ENCODE assay signal across 8 mouse cellular contexts in genomic region chr8:121092141-121092540, GRCm38 (mm10). TPM values are rescaled to one million over a fixed set of nuclear protein-coding genes. Genes with fewer than 3 reads are reported as not detected.
A peak's percentile ranks its signal among the peaks of the same experiment; 100 is the strongest.
DNase-seq lines count a peak whose midpoint lies in the region; ATAC-seq and TF ChIP-seq lines count a peak whose summit lies in the region.
"Had no signal": no experiment of that assay in that cellular context is flagged by ENCODE, and none has a peak within 500 bp of the region (broad histone marks: within the 10 kb centered on the region; RNA-seq: fewer than 3 reads in every experiment).

No protein-coding gene starts in this region.

- no peak overlapping the region for H3K9ac ChIP-seq in kidney, embryonic 15.5 days
- H3K9ac ChIP-seq in lung, postnatal 0 days (replicated peaks; ENCODE audit: low read depth), result no peak overlapping the region

- H3K4me2 ChIP-seq in kidney, embryonic 15.5 days, result no peak overlapping the region
- H3K4me2 ChIP-seq in lung, postnatal 0 days (replicated peaks; ENCODE audit: low read depth, low read length), result 0 out of 2 replicates have a peak overlapping the region, but pooled peaks have one; percentile 14

- H3K4me1 ChIP-seq in kidney, embryonic 15.5 days, result peaks cover 22% of the 10 kb centered on the region
- peaks cover 16% of the 10 kb centered on the region for H3K4me1 ChIP-seq in testis, adult 2 months (ENCODE audit: control insufficient read depth, insufficient read depth, low read length)
- peaks cover 4% of the 10 kb centered on the region for H3K4me1 ChIP-seq in lung, postnatal 0 days (ENCODE audit: insufficient read depth, low read depth, low read length)

- peak; percentile 95 for TF ChIP-seq EP300 in lung, postnatal 0 days (IDR thresholded peaks at IDR 0.05)

- DNase-seq in kidney, postnatal 36 days, result no peak
- no peak for DNase-seq in testis, postnatal 10 days (ENCODE audit: low spot score)
- peak; percentile 69 for DNase-seq in lung, postnatal 0 days (ENCODE audit: low spot score)
- no peak for DNase-seq in adrenal gland, adult 2 months
- DNase-seq in c-Kit-positive CD71-positive TER-119-positive erythroid progenitor cells, embryonic 14.5 days (ENCODE audit: low spot score), result no peak

- peaks cover 81% of the 10 kb centered on the region for H3K27me3 ChIP-seq in kidney, embryonic 15.5 days
- peaks cover 3% of the 10 kb centered on the region; the same call in 1 of the 2 replicates for H3K27me3 ChIP-seq in testis, adult 2 months (ENCODE audit: control insufficient read depth, insufficient read depth, low read length)
- peaks cover 8% of the 10 kb centered on the region; the same call in 1 of the 2 replicates for H3K27me3 ChIP-seq in lung, postnatal 0 days (replicated peaks; ENCODE audit: insufficient read depth, low read length)

- no peak overlapping the region for H3K4me3 ChIP-seq in kidney, embryonic 15.5 days (replicated peaks)
- 0 out of 2 replicates have a peak overlapping the region, but pooled peaks have one; percentile 19 for H3K4me3 ChIP-seq in testis, adult 2 months (ENCODE audit: control insufficient read depth, low read depth, low read length)
- no peak overlapping the region for H3K4me3 ChIP-seq in lung, postnatal 0 days (ENCODE audit: low read depth, low read length)

- ATAC-seq in kidney, embryonic 15.5 days (replicated peaks; ENCODE audit: low FRiP score), result 0 out of 2 replicates have a peak, but pooled peaks have one; percentile 10
- ATAC-seq in lung, postnatal 0 days, result peak; percentile 72

- TF ChIP-seq CTCF in testis, adult 2 months (IDR thresholded peaks at IDR 0.05; ENCODE audit: control insufficient read depth, insufficient read depth, insufficient replicate concordance, low read depth, low read length), result no peak
- no peak for TF ChIP-seq CTCF in lung, postnatal 0 days (IDR thresholded peaks at IDR 0.05)

- peaks cover 7% of the 10 kb centered on the region for H3K36me3 ChIP-seq in kidney, embryonic 15.5 days
- no peaks in the 10 kb centered on the region for H3K36me3 ChIP-seq in testis, adult 2 months (ENCODE audit: control insufficient read depth, insufficient read depth, low read length)
- H3K36me3 ChIP-seq in lung, postnatal 0 days (ENCODE audit: insufficient read depth, low read length), result no peaks in the 10 kb centered on the region

- no peak for TF ChIP-seq POLR2A in testis, adult 2 months (IDR thresholded peaks at IDR 0.05; ENCODE audit: control insufficient read depth, low read depth, low read length)

- no peaks in the 10 kb centered on the region for H3K9me3 ChIP-seq in kidney, embryonic 15.5 days (replicated peaks)
- H3K9me3 ChIP-seq in lung, postnatal 0 days (ENCODE audit: low read length), result no peaks in the 10 kb centered on the region

- H3K27ac ChIP-seq in kidney, embryonic 15.5 days, result no peak overlapping the region
- no peak overlapping the region for H3K27ac ChIP-seq in testis, adult 2 months (ENCODE audit: control insufficient read depth, insufficient read depth, low read depth, low read length)
- peak overlapping the region; percentile 57 for H3K27ac ChIP-seq in lung, postnatal 0 days (ENCODE audit: low read length)

- 26% methylated on average over 6 of the region's 6 CpGs for WGBS in kidney, embryonic 15.5 days
- 19% methylated on average over 6 of the region's 6 CpGs for WGBS in lung, postnatal 0 days

RNA-seq across cellular contexts. Expression of gene Foxf1, which starts 8.0 kb away (rescaled TPM):
- polyA plus RNA-seq in kidney, embryonic 15.5 days (2015; fragmentation: Nextera tagmentation; extraction: Ambion mirVana), result 1.6 and 5.2 TPM in 2 replicates
- 0.98 and 1.1 TPM in 2 replicates for polyA plus RNA-seq in testis, adult 2 months (2012; rRNA removed)
- polyA plus RNA-seq in lung, postnatal 0 days (2015; fragmentation: Nextera tagmentation; extraction: Ambion mirVana), result 156 and 194 TPM in 2 replicates
- under 1 TPM; 0.52 to 0.73 TPM for total RNA-seq in adrenal gland, adult 2 months (2021)
- 0.92 and 2.3 TPM in 2 replicates for polyA plus RNA-seq in adrenal gland, adult 2 months (2012; rRNA removed)
- total RNA-seq: megakaryocyte, adult 5-6 weeks had no signal

RNA-seq across cellular contexts. Expression of gene Mthfsd, which starts 16.1 kb away (rescaled TPM):
- 65.5 and 67.1 TPM in 2 replicates for polyA plus RNA-seq in kidney, embryonic 15.5 days (2015; fragmentation: Nextera tagmentation; extraction: Ambion mirVana)
- polyA plus RNA-seq in testis, adult 2 months (2012; rRNA removed), result 70.3 and 73.6 TPM in 2 replicates
- 36.1 and 37.7 TPM in 2 replicates for polyA plus RNA-seq in lung, postnatal 0 days (2015; fragmentation: Nextera tagmentation; extraction: Ambion mirVana)
- 10 to 100 TPM; 31.8 to 35.6 TPM for total RNA-seq in adrenal gland, adult 2 months (2021)
- polyA plus RNA-seq in adrenal gland, adult 2 months (2012; rRNA removed), result 62.7 and 65.6 TPM in 2 replicates

RNA-seq across cellular contexts. Expression of gene Foxc2, which starts 23.8 kb away (rescaled TPM):
- 40.8 and 42.3 TPM in 2 replicates for polyA plus RNA-seq in kidney, embryonic 15.5 days (2015; fragmentation: Nextera tagmentation; extraction: Ambion mirVana)
- 0.20 and 0.22 TPM in 2 replicates for polyA plus RNA-seq in testis, adult 2 months (2012; rRNA removed)
- 0.47 and 0.58 TPM in 2 replicates for polyA plus RNA-seq in lung, postnatal 0 days (2015; fragmentation: Nextera tagmentation; extraction: Ambion mirVana)
- 1 to 10 TPM; 3.3 to 6.3 TPM for total RNA-seq in adrenal gland, adult 2 months (2021)
- polyA plus RNA-seq in adrenal gland, adult 2 months (2012; rRNA removed), result 14.4 and 15.2 TPM in 2 replicates
- total RNA-seq: megakaryocyte, adult 5-6 weeks had no signal

RNA-seq across cellular contexts. Expression of gene Foxl1, which starts 35.6 kb away (rescaled TPM):
- polyA plus RNA-seq in kidney, embryonic 15.5 days (2015; fragmentation: Nextera tagmentation; extraction: Ambion mirVana), result 6.7 and 6.9 TPM in 2 replicates
- polyA plus RNA-seq in testis, adult 2 months (2012; rRNA removed), result not detected in 2 replicates
- 0.88 and 1.3 TPM in 2 replicates for polyA plus RNA-seq in lung, postnatal 0 days (2015; fragmentation: Nextera tagmentation; extraction: Ambion mirVana)
- under 1 TPM; 0.09 to 0.38 TPM for total RNA-seq in adrenal gland, adult 2 months (2021)
- 0.62 and 0.66 TPM in 2 replicates for polyA plus RNA-seq in adrenal gland, adult 2 months (2012; rRNA removed)
- total RNA-seq: megakaryocyte, adult 5-6 weeks had no signal

Comparison
In these comparisons a context has a peak if more than half of its experiments do, and no peak if none do; other contexts are left out.
1. RNA of gene Foxf1, which starts 8.0 kb away (polyA plus RNA-seq): 156 to 194 TPM in lung, postnatal 0 days; 1.6 to 5.2 TPM in kidney, embryonic 15.5 days, 0.98 to 1.1 TPM in testis, adult 2 months and 0.92 to 2.3 TPM in adrenal gland, adult 2 months; every median in the first group is over 10 times any median in the second.